In the genomic region with DNA sequence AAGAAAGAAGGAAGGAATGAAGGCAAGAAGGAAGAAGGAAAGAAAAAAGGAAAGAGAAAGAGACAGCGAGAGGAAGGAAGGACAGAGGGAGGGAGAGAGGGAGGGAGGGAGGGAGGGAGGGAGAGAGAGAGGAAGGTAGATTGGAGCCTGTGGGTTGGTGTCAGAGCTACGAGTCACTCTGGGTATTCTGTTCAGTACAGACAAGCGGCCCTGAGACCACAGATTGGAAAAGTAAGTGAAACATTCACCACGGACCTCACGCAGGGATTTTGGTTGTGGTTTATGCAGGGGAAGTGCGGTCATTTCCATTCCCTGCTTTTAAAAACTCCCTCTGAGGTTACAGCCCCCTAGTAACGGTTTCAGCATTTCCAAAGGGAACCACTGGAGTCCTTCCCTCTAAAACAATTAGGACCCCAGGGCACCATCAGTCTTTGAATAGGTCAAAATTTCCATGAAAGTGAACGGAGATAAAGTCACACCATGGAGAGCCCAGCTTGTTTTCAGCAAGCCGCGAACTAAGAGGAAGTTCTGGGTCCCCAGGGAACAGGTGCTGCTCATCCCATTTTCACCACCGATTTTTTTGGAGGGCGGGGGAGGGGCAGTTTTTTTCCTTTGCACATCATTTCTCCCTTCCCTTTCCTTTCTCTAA, we compare ENCODE assay signal across 7 mouse cellular contexts. TPM values are rescaled to one million over a fixed set of nuclear protein-coding genes. Genes with fewer than 3 reads are reported as not detected.
A peak's percentile ranks its signal among the peaks of the same experiment; 100 is the strongest.
DNase-seq lines count a peak whose midpoint lies in the region; ATAC-seq and TF ChIP-seq lines count a peak whose summit lies in the region.

No protein-coding gene starts in this region.

- no peak for TF ChIP-seq POLR2A in limb, embryonic 14.5 days (IDR thresholded peaks at IDR 0.05; ENCODE audit: borderline replicate concordance, extremely low read depth, insufficient read depth, insufficient read length)

- H3K9me3 ChIP-seq in neural tube, embryonic 11.5 days (ENCODE audit: control insufficient read depth, low read length), result no peaks in the 10 kb centered on the region
- no peaks in the 10 kb centered on the region for H3K9me3 ChIP-seq in heart, postnatal 0 days (replicated peaks; ENCODE audit: control insufficient read depth, low read length)
- H3K9me3 ChIP-seq in limb, embryonic 14.5 days (ENCODE audit: control insufficient read depth, low read length), result no peaks in the 10 kb centered on the region

- ATAC-seq in neural tube, embryonic 11.5 days (ENCODE audit: insufficient read depth, low FRiP score, low TSS enrichment), result no peak
- no peak for ATAC-seq in heart, postnatal 0 days (ENCODE audit: insufficient read depth, low read depth)
- no peak for ATAC-seq in limb, embryonic 14.5 days (ENCODE audit: low FRiP score, low read depth)

- H3K27me3 ChIP-seq in neural tube, embryonic 11.5 days (ENCODE audit: control insufficient read depth, insufficient read depth, low read length), result no peaks in the 10 kb centered on the region
- H3K27me3 ChIP-seq in heart, postnatal 0 days (ENCODE audit: control insufficient read depth, insufficient read depth, low read length), result no peaks in the 10 kb centered on the region
- H3K27me3 ChIP-seq in limb, embryonic 14.5 days (ENCODE audit: control insufficient read depth, insufficient read depth, low read length), result no peaks in the 10 kb centered on the region

- no peak for TF ChIP-seq EP300 in heart, postnatal 0 days (IDR thresholded peaks at IDR 0.05; ENCODE audit: low read depth)

- H3K4me2 ChIP-seq in neural tube, embryonic 11.5 days (ENCODE audit: low read depth), result 0 out of 2 replicates have a peak overlapping the region, but pooled peaks have one; percentile 3
- peak overlapping the region; percentile 44 for H3K4me2 ChIP-seq in heart, postnatal 0 days (ENCODE audit: low read depth, low read length)
- peak overlapping the region; percentile 23; the same call in 1 of the 2 replicates for H3K4me2 ChIP-seq in limb, embryonic 14.5 days (replicated peaks; ENCODE audit: low read depth, low read length, severe bottlenecking)

- H3K36me3 ChIP-seq in neural tube, embryonic 11.5 days (ENCODE audit: control insufficient read depth, insufficient read depth, low read length), result no peaks in the 10 kb centered on the region
- no peaks in the 10 kb centered on the region for H3K36me3 ChIP-seq in heart, postnatal 0 days (replicated peaks; ENCODE audit: control insufficient read depth, insufficient read depth, low read length)
- no peaks in the 10 kb centered on the region for H3K36me3 ChIP-seq in limb, embryonic 14.5 days (ENCODE audit: control insufficient read depth, insufficient read depth, low read length)

- no peak overlapping the region for H3K27ac ChIP-seq in neural tube, embryonic 11.5 days (ENCODE audit: low read depth, low read length)
- no peak overlapping the region for H3K27ac ChIP-seq in heart, postnatal 0 days (ENCODE audit: low read depth)
- H3K27ac ChIP-seq in limb, embryonic 14.5 days (replicated peaks; ENCODE audit: low read depth, low read length), result no peak overlapping the region

- no peak for DNase-seq in neural tube, embryonic 11.5 days (ENCODE audit: low spot score)
- no peak for DNase-seq in neural tube, embryonic 10.5 days (ENCODE audit: extremely low spot score, low spot score)
- DNase-seq in heart, postnatal 0 days (ENCODE audit: low spot score), result no peak
- DNase-seq in limb, embryonic 14.5 days (ENCODE audit: low spot score), result no peak
- DNase-seq in ovary, postnatal 10 days (ENCODE audit: low spot score), result no peak
- no peak for DNase-seq in thymus, postnatal 14 days
- no peak for DNase-seq in cerebellum, adult 11 months

- no peaks in the 10 kb centered on the region for H3K4me1 ChIP-seq in neural tube, embryonic 11.5 days (ENCODE audit: control insufficient read depth, insufficient read depth, low read length)
- no peaks in the 10 kb centered on the region for H3K4me1 ChIP-seq in heart, postnatal 0 days (ENCODE audit: control insufficient read depth, insufficient read depth)
- peaks cover 3% of the 10 kb centered on the region; the same call in 1 of the 2 replicates for H3K4me1 ChIP-seq in limb, embryonic 14.5 days (ENCODE audit: control insufficient read depth, insufficient read depth, low read length)

- no peak overlapping the region for H3K4me3 ChIP-seq in neural tube, embryonic 11.5 days (ENCODE audit: low read depth, low read length)
- H3K4me3 ChIP-seq in heart, postnatal 0 days (ENCODE audit: low read depth, low read length), result peak overlapping the region; percentile 13; the same call in 1 of the 2 replicates
- H3K4me3 ChIP-seq in limb, embryonic 14.5 days (replicated peaks; ENCODE audit: low read length), result no peak overlapping the region

- H3K9ac ChIP-seq in neural tube, embryonic 11.5 days (ENCODE audit: low read length), result no peak overlapping the region
- H3K9ac ChIP-seq in heart, postnatal 0 days (replicated peaks; ENCODE audit: low read depth, low read length), result no peak overlapping the region
- no peak overlapping the region for H3K9ac ChIP-seq in limb, embryonic 14.5 days (ENCODE audit: low read depth, low read length, severe bottlenecking)

- TF ChIP-seq CTCF in heart, postnatal 0 days (IDR thresholded peaks at IDR 0.05; ENCODE audit: low read depth), result no peak

- 4% methylated on average over 12 of the region's 12 CpGs for WGBS in neural tube, embryonic 11.5 days
- 3% methylated on average over 12 of the region's 12 CpGs for WGBS in heart, postnatal 0 days
- 6% methylated on average over 12 of the region's 12 CpGs for WGBS in limb, embryonic 14.5 days

RNA-seq across cellular contexts. Expression of gene Trio, which starts 45.2 kb away (rescaled TPM):
- polyA plus RNA-seq in neural tube, embryonic 11.5 days (2014; fragmentation: Nextera tagmentation; extraction: Ambion mirVana), result 31.2 and 35.2 TPM in 2 replicates
- total RNA-seq in heart, postnatal 0 days (2014; rRNA removed; ENCODE audit: low replicate concordance), result 74.8 and 77.2 TPM in 2 replicates
- 10.1 and 11.0 TPM in 2 replicates for polyA plus RNA-seq in heart, postnatal 0 days (2015; fragmentation: Nextera tagmentation; extraction: Ambion mirVana)
- polyA plus RNA-seq in limb, embryonic 14.5 days (2012; rRNA removed), result 230 and 262 TPM in 2 replicates
- polyA plus RNA-seq in limb, embryonic 14.5 days (2014; fragmentation: Nextera tagmentation; extraction: Ambion mirVana), result 78.7 and 86.7 TPM in 2 replicates
